Mouse (Mus musculus): ENCODE results near the gene Map4k1.

The Map4k1 gene

DNA sequence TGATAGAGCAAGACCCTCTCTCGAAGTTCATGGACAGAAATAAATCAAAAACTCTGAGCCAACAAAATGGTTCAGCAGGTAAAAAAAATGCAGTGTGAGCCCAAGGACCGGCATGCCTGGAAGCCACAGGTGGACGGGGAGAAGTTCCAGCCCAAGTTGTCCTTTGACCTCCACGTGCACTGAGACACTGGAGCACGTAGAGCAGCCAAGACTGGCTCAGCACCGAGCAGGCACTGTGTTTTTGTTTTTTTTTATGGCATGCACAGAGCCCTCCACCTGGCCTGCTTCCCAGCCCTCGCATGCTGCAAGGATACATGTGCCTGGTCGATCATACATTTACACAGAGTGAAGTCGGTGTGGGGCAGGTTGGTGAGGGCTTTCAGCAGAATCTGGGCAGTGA is 4.3 kb upstream of the Map4k1 start:
- no peaks in the 10 kb centered on the region for H3K27me3 ChIP-seq (ENCODE audit: insufficient read depth, low read length)
- peaks cover 74% of the 10 kb centered on the region for H3K4me1 ChIP-seq (replicated peaks; ENCODE audit: low read depth, low read length)
- peaks cover 75% of the 10 kb centered on the region for H3K36me3 ChIP-seq (ENCODE audit: insufficient read depth, low read length)
- no peak overlapping the region for H3K4me3 ChIP-seq (replicated peaks; ENCODE audit: low read length)
- TF ChIP-seq NANOG (IDR thresholded peaks at IDR 0.05; ENCODE audit: borderline replicate concordance, low read length): no peak
- TF ChIP-seq CTCF (conservative IDR thresholded peaks at IDR 0.05; ENCODE audit: low read length): no peak
- TF ChIP-seq POU5F1 (IDR thresholded peaks at IDR 0.05; ENCODE audit: borderline replicate concordance, low read length): no peak
- H3K9me3 ChIP-seq (ENCODE audit: low read length): no peaks in the 10 kb centered on the region

DNA sequence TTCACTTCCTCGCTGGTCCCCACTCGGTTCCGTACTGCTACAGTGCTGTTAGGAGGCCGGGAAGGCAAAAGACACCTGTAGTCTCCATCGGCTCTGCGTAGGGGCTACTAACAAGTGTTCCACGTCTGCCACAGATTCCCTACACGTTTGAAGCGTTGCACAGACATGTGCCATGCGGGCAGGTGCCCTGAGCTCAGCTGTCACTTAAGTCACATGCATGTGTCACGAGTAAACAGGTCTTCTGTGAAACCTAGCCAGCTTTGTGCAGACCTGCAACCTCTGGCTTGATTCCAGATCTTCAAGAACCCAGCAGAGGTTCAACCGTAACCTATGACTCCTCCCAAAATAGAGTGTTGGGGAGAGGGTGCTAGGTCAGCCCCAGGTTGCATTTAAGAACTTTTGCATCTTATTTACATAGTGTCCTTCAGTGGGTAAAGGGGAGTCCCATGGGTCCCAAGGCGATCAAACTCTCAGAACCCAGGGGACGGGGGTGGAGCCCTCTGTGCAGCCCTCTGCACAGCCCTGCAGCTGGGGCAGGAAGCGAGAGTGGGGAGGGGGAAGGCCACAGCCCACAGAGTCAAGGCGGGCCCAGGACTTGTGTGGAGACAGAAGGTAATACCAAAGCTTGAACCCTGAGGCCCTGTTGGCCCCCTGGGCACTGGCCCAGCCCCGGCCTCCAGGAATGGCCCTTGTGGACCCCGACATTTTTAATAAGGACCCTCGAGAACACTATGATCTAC is 594 bp downstream of the Map4k1 start:
- Histone ChIP-seq H3K9me3 (ENCODE audit: low read length) (no peaks in the 10 kb centered on the region), H3K36me3 (ENCODE audit: insufficient read depth, low read length) (peaks cover 42% of the 10 kb centered on the region), H3K4me3 (replicated peaks; ENCODE audit: low read length) (peak overlapping the region; percentile 91), H3K4me1 (replicated peaks; ENCODE audit: low read depth, low read length) (peaks cover 68% of the 10 kb centered on the region), H3K27me3 (ENCODE audit: insufficient read depth, low read length) (no peaks in the 10 kb centered on the region)
- TF ChIP-seq NANOG (IDR thresholded peaks at IDR 0.05; ENCODE audit: borderline replicate concordance, low read length) (no peak), POU5F1 (IDR thresholded peaks at IDR 0.05; ENCODE audit: borderline replicate concordance, low read length) (no peak), CTCF (conservative IDR thresholded peaks at IDR 0.05; ENCODE audit: low read length) (no peak)

DNA sequence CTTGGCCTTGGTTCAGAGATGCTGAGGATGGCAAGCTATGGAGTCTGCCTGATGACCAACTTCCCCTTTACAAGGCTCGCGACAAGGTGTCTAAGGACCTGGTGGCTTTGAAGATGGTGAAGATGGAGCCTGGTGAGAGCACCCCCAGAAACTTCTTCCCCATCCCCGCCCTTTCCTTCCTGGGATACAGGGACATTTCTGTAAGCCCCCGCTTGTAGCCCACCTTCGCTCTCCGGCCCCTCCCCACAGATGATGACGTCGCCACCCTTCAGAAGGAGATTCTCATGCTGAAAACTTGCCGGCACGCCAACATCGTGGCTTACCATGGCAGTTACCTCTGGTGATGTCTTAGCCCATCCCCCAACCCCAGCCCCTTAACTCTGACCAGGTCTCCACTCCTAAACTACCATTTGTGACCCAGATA is 1.3 kb downstream of the Map4k1 start:
- peaks cover 60% of the 10 kb centered on the region for H3K4me1 ChIP-seq (replicated peaks; ENCODE audit: low read depth, low read length)
- H3K9me3 ChIP-seq (ENCODE audit: low read length): no peaks in the 10 kb centered on the region
- peaks cover 41% of the 10 kb centered on the region for H3K36me3 ChIP-seq (ENCODE audit: insufficient read depth, low read length)
- H3K4me3 ChIP-seq (replicated peaks; ENCODE audit: low read length): peak overlapping the region; percentile 91
- TF ChIP-seq NANOG (IDR thresholded peaks at IDR 0.05; ENCODE audit: borderline replicate concordance, low read length): no peak
- TF ChIP-seq POU5F1 (IDR thresholded peaks at IDR 0.05; ENCODE audit: borderline replicate concordance, low read length): no peak
- TF ChIP-seq CTCF (conservative IDR thresholded peaks at IDR 0.05; ENCODE audit: low read length): no peak
- no peaks in the 10 kb centered on the region for H3K27me3 ChIP-seq (ENCODE audit: insufficient read depth, low read length)

DNA sequence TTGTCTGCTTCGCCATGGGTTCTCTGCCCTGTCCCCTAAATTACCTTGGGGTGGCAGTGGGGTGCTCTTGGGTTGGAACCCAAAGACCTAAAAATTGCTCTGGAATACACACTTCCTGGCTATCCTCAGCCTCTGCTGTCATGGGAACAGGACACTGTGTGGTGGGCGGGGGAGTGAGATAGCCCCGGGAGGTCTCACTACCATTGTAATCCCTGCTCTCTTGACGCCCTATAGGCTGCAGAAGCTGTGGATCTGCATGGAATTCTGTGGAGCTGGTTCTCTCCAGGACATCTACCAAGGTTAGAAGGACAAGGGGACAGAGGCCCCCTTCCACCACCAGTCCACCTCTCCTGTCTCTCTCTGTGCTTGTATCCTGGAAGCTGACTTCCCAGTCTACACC is 2.0 kb downstream of the Map4k1 start:
- Histone ChIP-seq H3K4me1 (replicated peaks; ENCODE audit: low read depth, low read length) (peaks cover 54% of the 10 kb centered on the region), H3K27me3 (ENCODE audit: insufficient read depth, low read length) (no peaks in the 10 kb centered on the region), H3K9me3 (ENCODE audit: low read length) (no peaks in the 10 kb centered on the region), H3K4me3 (replicated peaks; ENCODE audit: low read length) (peak overlapping the region; percentile 91), H3K36me3 (ENCODE audit: insufficient read depth, low read length) (peaks cover 41% of the 10 kb centered on the region)
- TF ChIP-seq POU5F1 (IDR thresholded peaks at IDR 0.05; ENCODE audit: borderline replicate concordance, low read length) (no peak), NANOG (IDR thresholded peaks at IDR 0.05; ENCODE audit: borderline replicate concordance, low read length) (no peak), CTCF (conservative IDR thresholded peaks at IDR 0.05; ENCODE audit: low read length) (no peak)

DNA sequence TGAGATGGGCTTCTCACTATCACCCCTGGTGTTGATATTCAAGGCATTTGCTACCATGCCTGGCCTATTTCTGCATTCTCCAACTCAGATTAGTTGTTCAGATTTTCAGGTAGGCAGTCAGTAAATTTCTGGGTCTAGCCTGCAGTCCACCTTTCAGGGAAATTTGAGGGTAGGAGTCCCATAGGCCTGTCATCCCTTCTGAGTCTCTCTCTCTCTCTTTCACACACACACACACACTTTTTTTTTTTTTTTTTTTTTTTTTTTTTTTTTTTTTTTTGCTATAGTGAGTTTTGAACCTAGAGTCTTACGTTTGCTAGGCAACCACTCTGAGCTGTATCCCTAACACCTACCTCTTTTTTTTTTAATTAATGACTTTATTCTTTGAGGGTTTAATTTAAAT is 2.6 kb downstream of the Map4k1 start:
- Histone ChIP-seq H3K4me1 (replicated peaks; ENCODE audit: low read depth, low read length) (peaks cover 47% of the 10 kb centered on the region), H3K27me3 (ENCODE audit: insufficient read depth, low read length) (no peaks in the 10 kb centered on the region), H3K36me3 (ENCODE audit: insufficient read depth, low read length) (peaks cover 41% of the 10 kb centered on the region), H3K4me3 (replicated peaks; ENCODE audit: low read length) (no peak overlapping the region), H3K9me3 (ENCODE audit: low read length) (no peaks in the 10 kb centered on the region)
- TF ChIP-seq NANOG (IDR thresholded peaks at IDR 0.05; ENCODE audit: borderline replicate concordance, low read length): no peak
- no peak for TF ChIP-seq POU5F1 (IDR thresholded peaks at IDR 0.05; ENCODE audit: borderline replicate concordance, low read length)
- TF ChIP-seq CTCF (conservative IDR thresholded peaks at IDR 0.05; ENCODE audit: low read length): no peak

DNA sequence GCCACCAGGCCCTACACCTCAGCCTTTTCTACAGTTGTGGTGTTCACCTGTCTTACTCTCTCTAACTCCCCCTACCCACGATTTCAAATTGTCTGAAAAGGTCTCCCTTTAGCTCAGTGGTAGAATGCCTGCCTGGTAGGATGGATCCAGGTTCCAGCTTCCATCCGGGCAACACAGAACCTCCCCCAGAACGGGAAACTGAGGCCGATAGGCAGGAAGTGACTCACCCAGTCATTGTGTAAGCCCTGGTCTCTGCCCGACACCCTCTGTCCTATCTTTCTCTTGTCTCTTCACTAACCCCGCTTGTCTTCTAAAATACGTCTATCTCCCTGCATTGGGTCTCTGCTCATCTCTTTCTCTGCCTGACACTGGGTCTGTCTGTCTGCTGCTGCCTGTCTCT is 3.4 kb downstream of the Map4k1 start:
- H3K9me3 ChIP-seq (ENCODE audit: low read length): no peaks in the 10 kb centered on the region
- no peak for TF ChIP-seq POU5F1 (IDR thresholded peaks at IDR 0.05; ENCODE audit: borderline replicate concordance, low read length)
- peaks cover 48% of the 10 kb centered on the region for H3K4me1 ChIP-seq (replicated peaks; ENCODE audit: low read depth, low read length)
- H3K36me3 ChIP-seq (ENCODE audit: insufficient read depth, low read length): peaks cover 42% of the 10 kb centered on the region
- no peaks in the 10 kb centered on the region for H3K27me3 ChIP-seq (ENCODE audit: insufficient read depth, low read length)
- no peak overlapping the region for H3K4me3 ChIP-seq (replicated peaks; ENCODE audit: low read length)

DNA sequence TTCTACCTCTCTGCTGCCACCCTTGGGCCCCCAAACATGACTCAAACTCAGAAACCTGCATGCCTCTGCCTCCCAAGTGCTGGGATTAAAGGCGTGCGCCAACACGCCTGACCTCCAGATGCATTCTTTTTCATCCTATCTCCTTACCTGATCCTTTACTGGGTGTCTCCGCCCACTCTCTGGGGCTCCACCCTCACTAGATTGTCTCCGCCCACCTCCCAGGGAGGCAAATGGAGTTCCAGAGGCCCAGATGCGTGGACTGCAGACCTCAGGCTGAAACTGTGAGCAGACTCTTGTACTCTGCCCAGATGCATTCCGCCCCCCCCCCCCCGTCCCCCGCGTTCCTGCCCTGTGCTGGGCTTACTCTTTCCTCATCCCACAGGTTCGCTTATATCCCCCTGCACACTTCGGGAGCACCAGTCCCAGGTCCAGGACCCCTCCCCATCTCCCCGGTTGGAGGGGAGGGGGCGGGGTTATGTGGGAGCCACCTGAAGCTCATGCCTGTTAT is 9.0 kb downstream of the Map4k1 start:
- Histone ChIP-seq H3K4me1 (replicated peaks; ENCODE audit: low read depth, low read length) (peaks cover 53% of the 10 kb centered on the region), H3K36me3 (ENCODE audit: insufficient read depth, low read length) (peaks cover 41% of the 10 kb centered on the region), H3K9me3 (ENCODE audit: low read length) (no peaks in the 10 kb centered on the region), H3K27me3 (ENCODE audit: insufficient read depth, low read length) (no peaks in the 10 kb centered on the region), H3K4me3 (replicated peaks; ENCODE audit: low read length) (peak overlapping the region; percentile 75)
- no peak for TF ChIP-seq CTCF (conservative IDR thresholded peaks at IDR 0.05; ENCODE audit: low read length)

DNA sequence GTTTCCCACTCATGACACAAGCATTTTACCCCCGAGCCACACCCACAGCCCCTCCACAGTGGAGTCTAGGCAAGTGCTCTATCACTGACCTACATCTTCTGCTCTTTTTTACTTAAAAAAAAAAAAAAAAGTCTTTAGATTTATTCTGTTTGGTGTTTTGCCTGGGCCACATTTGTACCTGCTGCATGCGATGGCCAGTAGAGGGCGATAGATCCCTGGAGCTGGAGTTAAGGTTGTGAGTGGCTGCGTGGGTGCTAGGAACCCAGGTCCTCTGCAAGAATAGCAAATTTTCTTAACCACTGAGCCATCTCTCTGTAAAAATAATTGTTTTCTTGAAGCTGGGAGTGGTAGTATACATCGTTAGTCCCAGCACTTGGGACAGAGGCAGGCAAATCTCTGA is 9.8 kb downstream of the Map4k1 start:
- Histone ChIP-seq H3K9me3 (ENCODE audit: low read length) (no peaks in the 10 kb centered on the region), H3K36me3 (ENCODE audit: insufficient read depth, low read length) (peaks cover 41% of the 10 kb centered on the region), H3K4me1 (replicated peaks; ENCODE audit: low read depth, low read length) (peaks cover 50% of the 10 kb centered on the region), H3K27me3 (ENCODE audit: insufficient read depth, low read length) (no peaks in the 10 kb centered on the region), H3K4me3 (replicated peaks; ENCODE audit: low read length) (0 out of 2 replicates have a peak overlapping the region, but pooled peaks have one; percentile 75)
- TF ChIP-seq CTCF (conservative IDR thresholded peaks at IDR 0.05; ENCODE audit: low read length) (peak; percentile 96), POU5F1 (IDR thresholded peaks at IDR 0.05; ENCODE audit: borderline replicate concordance, low read length) (no peak), NANOG (IDR thresholded peaks at IDR 0.05; ENCODE audit: borderline replicate concordance, low read length) (no peak)

DNA sequence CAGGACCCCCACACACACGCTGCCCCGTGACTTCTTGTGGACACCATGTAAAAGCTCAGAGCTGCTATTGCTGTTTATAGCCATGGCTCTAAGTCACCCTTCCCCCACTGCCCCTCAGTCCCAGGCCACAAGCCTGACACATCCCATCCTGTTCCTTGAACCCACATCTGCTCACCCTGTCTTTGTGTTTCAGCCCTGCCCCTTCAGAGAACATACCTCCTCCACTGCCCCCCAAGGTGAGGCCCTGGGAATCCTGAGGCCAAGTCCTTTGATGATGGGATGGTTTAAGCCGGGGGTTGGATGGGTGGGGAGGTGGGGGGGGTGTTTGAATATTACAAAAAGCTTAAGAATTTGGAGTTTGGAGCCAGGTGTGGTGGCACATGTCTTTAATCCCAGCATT is 11.1 kb downstream of the Map4k1 start:
- Histone ChIP-seq H3K36me3 (ENCODE audit: insufficient read depth, low read length) (peaks cover 30% of the 10 kb centered on the region), H3K4me1 (replicated peaks; ENCODE audit: low read depth, low read length) (peaks cover 50% of the 10 kb centered on the region), H3K4me3 (replicated peaks; ENCODE audit: low read length) (no peak overlapping the region), H3K27me3 (ENCODE audit: insufficient read depth, low read length) (no peaks in the 10 kb centered on the region), H3K9me3 (ENCODE audit: low read length) (no peaks in the 10 kb centered on the region)
- TF ChIP-seq CTCF (conservative IDR thresholded peaks at IDR 0.05; ENCODE audit: low read length) (no peak), NANOG (IDR thresholded peaks at IDR 0.05; ENCODE audit: borderline replicate concordance, low read length) (no peak)

Measured in E14TG2a.4 (cell line).